Comparison of ENCODE assay signal across 9 mouse cellular contexts in genomic region chr9:65550079-65550831, GRCm38 (mm10). TPM values are rescaled to one million over a fixed set of nuclear protein-coding genes. Genes with fewer than 3 reads are reported as not detected.
DNase-seq lines count a peak whose midpoint lies in the region; ATAC-seq and TF ChIP-seq lines count a peak whose summit lies in the region.
"Had no signal": no experiment of that assay in that cellular context is flagged by ENCODE, and none has a peak within 500 bp of the region (broad histone marks: within the 10 kb centered on the region; RNA-seq: fewer than 3 reads in every experiment).

No protein-coding gene starts in this region.

- TF ChIP-seq CTCF in hindbrain, postnatal 0 days (IDR thresholded peaks at IDR 0.05; ENCODE audit: low read depth), result no peak

- H3K27ac ChIP-seq in midbrain, embryonic 10.5 days (replicated peaks), result peak overlapping the region; percentile 75
- H3K27ac ChIP-seq in midbrain, embryonic 16.5 days (ENCODE audit: low read length), result no peak overlapping the region
- peak overlapping the region; percentile 45; the same call in 1 of the 2 replicates for H3K27ac ChIP-seq in hindbrain, postnatal 0 days
- 0 out of 2 replicates have a peak overlapping the region, but pooled peaks have one; percentile 37 for H3K27ac ChIP-seq in neural tube, embryonic 15.5 days (replicated peaks)

- H3K27me3 ChIP-seq in midbrain, embryonic 10.5 days (ENCODE audit: low read depth, poor library complexity, severe bottlenecking), result no peaks in the 10 kb centered on the region
- H3K27me3 ChIP-seq in midbrain, embryonic 16.5 days (ENCODE audit: control insufficient read depth, insufficient read depth, low read depth, low read length), result no peaks in the 10 kb centered on the region
- H3K27me3 ChIP-seq in hindbrain, postnatal 0 days (ENCODE audit: insufficient read depth, low read length), result no peaks in the 10 kb centered on the region
- no peaks in the 10 kb centered on the region for H3K27me3 ChIP-seq in neural tube, embryonic 15.5 days (replicated peaks)

- peak; percentile 24 for DNase-seq in embryo, embryonic 10.5 days (ENCODE audit: low spot score)
- no peak for DNase-seq in embryo, embryonic 10 days (ENCODE audit: low spot score)
- DNase-seq in midbrain, embryonic 10.5 days (ENCODE audit: low spot score), result no peak
- DNase-seq in hindbrain, postnatal 0 days (ENCODE audit: low spot score), result no peak
- no peak for DNase-seq in spleen, postnatal 14 days (ENCODE audit: low spot score in 2 of 2)
- DNase-seq in cerebellum, adult 9-10 months, result no peak
- DNase-seq: layer of hippocampus, adult 9-11 months had no signal

- H3K4me1 ChIP-seq in midbrain, embryonic 10.5 days, result peaks cover 63% of the 10 kb centered on the region
- H3K4me1 ChIP-seq in midbrain, embryonic 16.5 days (ENCODE audit: control insufficient read depth, insufficient read depth, low read length), result no peaks in the 10 kb centered on the region
- H3K4me1 ChIP-seq in hindbrain, postnatal 0 days (ENCODE audit: insufficient read depth, low read length), result peaks cover 15% of the 10 kb centered on the region
- H3K4me1 ChIP-seq in neural tube, embryonic 15.5 days, result peaks cover 31% of the 10 kb centered on the region

- WGBS in midbrain, embryonic 10.5 days, result 44% methylated on average over 7 of the region's 7 CpGs
- WGBS in midbrain, embryonic 16.5 days, result 16% methylated on average over 7 of the region's 7 CpGs
- 22% methylated on average over 7 of the region's 7 CpGs for WGBS in hindbrain, postnatal 0 days
- 29% methylated on average over 7 of the region's 7 CpGs for WGBS in neural tube, embryonic 15.5 days

- no peak overlapping the region for H3K9ac ChIP-seq in midbrain, embryonic 16.5 days (ENCODE audit: low read depth, low read length)
- no peak overlapping the region for H3K9ac ChIP-seq in hindbrain, postnatal 0 days (replicated peaks; ENCODE audit: low read length)
- no peak overlapping the region for H3K9ac ChIP-seq in neural tube, embryonic 15.5 days (replicated peaks)

- no peaks in the 10 kb centered on the region for H3K9me3 ChIP-seq in midbrain, embryonic 10.5 days (replicated peaks)
- H3K9me3 ChIP-seq in midbrain, embryonic 16.5 days (replicated peaks; ENCODE audit: control insufficient read depth, low read length, poor library complexity, severe bottlenecking), result no peaks in the 10 kb centered on the region
- H3K9me3 ChIP-seq in hindbrain, postnatal 0 days (ENCODE audit: low read length), result no peaks in the 10 kb centered on the region
- H3K9me3 ChIP-seq in neural tube, embryonic 15.5 days (replicated peaks), result no peaks in the 10 kb centered on the region

- H3K36me3 ChIP-seq in midbrain, embryonic 10.5 days, result peaks cover 12% of the 10 kb centered on the region; the same call in 1 of the 2 replicates
- H3K36me3 ChIP-seq in midbrain, embryonic 16.5 days (ENCODE audit: control insufficient read depth, insufficient read depth, low read length), result no peaks in the 10 kb centered on the region
- no peaks in the 10 kb centered on the region for H3K36me3 ChIP-seq in hindbrain, postnatal 0 days (ENCODE audit: insufficient read depth, low read length)
- H3K36me3 ChIP-seq in neural tube, embryonic 15.5 days, result no peaks in the 10 kb centered on the region

- no peak overlapping the region for H3K4me3 ChIP-seq in midbrain, embryonic 10.5 days
- no peak overlapping the region for H3K4me3 ChIP-seq in midbrain, embryonic 16.5 days (ENCODE audit: low read depth, low read length)
- no peak overlapping the region for H3K4me3 ChIP-seq in hindbrain, postnatal 0 days (ENCODE audit: low read length)
- no peak overlapping the region for H3K4me3 ChIP-seq in neural tube, embryonic 15.5 days (replicated peaks)

- ATAC-seq in midbrain, embryonic 16.5 days, result no peak
- no peak for ATAC-seq in hindbrain, postnatal 0 days
- no peak for ATAC-seq in neural tube, embryonic 15.5 days (ENCODE audit: low FRiP score)

- no peak overlapping the region for H3K4me2 ChIP-seq in midbrain, embryonic 16.5 days (ENCODE audit: low read length)
- H3K4me2 ChIP-seq in hindbrain, postnatal 0 days (ENCODE audit: low read depth, low read length), result no peak overlapping the region
- H3K4me2 ChIP-seq in neural tube, embryonic 15.5 days, result no peak overlapping the region

RNA-seq across cellular contexts. Expression of gene Plekho2, which starts 29.6 kb away (rescaled TPM):
- polyA plus RNA-seq in midbrain, embryonic 10.5 days (2016; fragmentation: Nextera tagmentation; extraction: Ambion mirVana), result 13.4 and 13.9 TPM in 2 replicates
- polyA plus RNA-seq in midbrain, embryonic 16.5 days (2015; fragmentation: Nextera tagmentation; extraction: Ambion mirVana), result 3.1 and 3.8 TPM in 2 replicates
- 12.7 and 17.9 TPM in 2 replicates for total RNA-seq in hindbrain, postnatal 0 days (2014; rRNA removed)
- 7.0 and 7.8 TPM in 2 replicates for polyA plus RNA-seq in hindbrain, postnatal 0 days (2015; fragmentation: Nextera tagmentation; extraction: Ambion mirVana)
- polyA plus RNA-seq in neural tube, embryonic 15.5 days (2015; fragmentation: Nextera tagmentation; extraction: Ambion mirVana), result 5.0 and 7.7 TPM in 2 replicates

RNA-seq across cellular contexts. Expression of gene Ankdd1a, which starts 30.3 kb away (rescaled TPM):
- 0.10 TPM in 1 of 2 replicates, not detected in the other for polyA plus RNA-seq in midbrain, embryonic 10.5 days (2016; fragmentation: Nextera tagmentation; extraction: Ambion mirVana)
- 1.1 and 1.8 TPM in 2 replicates for polyA plus RNA-seq in midbrain, embryonic 16.5 days (2015; fragmentation: Nextera tagmentation; extraction: Ambion mirVana)
- 3.7 and 5.9 TPM in 2 replicates for total RNA-seq in hindbrain, postnatal 0 days (2014; rRNA removed)
- polyA plus RNA-seq in hindbrain, postnatal 0 days (2015; fragmentation: Nextera tagmentation; extraction: Ambion mirVana), result 0.81 and 1.2 TPM in 2 replicates
- 0.87 and 1.2 TPM in 2 replicates for polyA plus RNA-seq in neural tube, embryonic 15.5 days (2015; fragmentation: Nextera tagmentation; extraction: Ambion mirVana)

RNA-seq across cellular contexts. Expression of gene Pif1, which starts 36.7 kb away (rescaled TPM):
- 27.8 and 29.3 TPM in 2 replicates for polyA plus RNA-seq in midbrain, embryonic 10.5 days (2016; fragmentation: Nextera tagmentation; extraction: Ambion mirVana)
- polyA plus RNA-seq in midbrain, embryonic 16.5 days (2015; fragmentation: Nextera tagmentation; extraction: Ambion mirVana), result 2.0 and 2.1 TPM in 2 replicates
- 3.5 and 15.2 TPM in 2 replicates for total RNA-seq in hindbrain, postnatal 0 days (2014; rRNA removed)
- 2.4 and 2.9 TPM in 2 replicates for polyA plus RNA-seq in hindbrain, postnatal 0 days (2015; fragmentation: Nextera tagmentation; extraction: Ambion mirVana)
- 2.7 and 4.7 TPM in 2 replicates for polyA plus RNA-seq in neural tube, embryonic 15.5 days (2015; fragmentation: Nextera tagmentation; extraction: Ambion mirVana)
